Mouse (Mus musculus): ENCODE data around the gene Nr4a2.

Gene Nr4a2

DNA sequence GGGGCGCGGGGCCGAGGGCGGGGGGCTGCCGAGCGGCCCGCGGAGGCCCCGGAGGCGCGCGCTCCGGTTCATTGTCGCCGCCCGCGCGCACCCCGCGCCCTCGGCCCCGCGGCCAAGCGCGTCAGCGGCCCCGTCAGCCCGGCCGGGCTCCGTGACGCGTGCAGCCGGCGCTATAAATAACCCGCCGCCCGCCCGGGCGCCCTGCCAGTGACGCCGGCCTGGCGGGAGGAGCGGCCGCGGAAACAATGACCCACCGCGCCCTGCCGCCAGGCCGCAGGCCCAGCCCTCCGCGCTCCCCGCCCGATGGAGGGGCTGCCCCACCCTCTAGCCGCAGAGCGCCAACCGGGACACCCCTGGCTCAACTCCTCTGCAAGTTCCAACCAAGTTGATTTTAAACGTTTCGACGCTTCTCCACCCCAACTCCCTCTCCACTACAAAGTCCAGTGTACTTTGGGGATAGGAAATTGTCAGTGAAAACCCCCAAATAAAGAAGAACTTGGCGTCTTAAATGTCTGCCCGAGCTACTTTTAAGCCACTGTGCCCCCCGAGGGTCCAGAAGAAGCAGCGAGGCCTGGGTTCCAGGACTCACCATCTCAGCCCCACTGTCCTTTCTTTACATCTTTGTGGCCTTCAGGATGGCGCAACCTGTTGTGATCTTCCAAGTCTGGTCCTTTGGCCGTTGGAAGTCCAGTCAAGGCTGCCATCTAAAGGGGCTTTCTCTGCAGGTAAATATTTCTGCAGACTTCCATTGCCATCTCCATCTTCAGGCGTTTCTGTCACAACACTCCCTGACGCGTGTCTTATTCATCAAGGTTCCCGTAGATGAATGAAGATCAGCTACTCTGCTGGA, at the start of gene Nr4a2:
TSS of gene Nr4a2 (minus strand) at position 13 of the 850 bp plus-strand sequence.
- peak; percentile 49 for DNase-seq (ENCODE audit: low spot score)

DNA sequence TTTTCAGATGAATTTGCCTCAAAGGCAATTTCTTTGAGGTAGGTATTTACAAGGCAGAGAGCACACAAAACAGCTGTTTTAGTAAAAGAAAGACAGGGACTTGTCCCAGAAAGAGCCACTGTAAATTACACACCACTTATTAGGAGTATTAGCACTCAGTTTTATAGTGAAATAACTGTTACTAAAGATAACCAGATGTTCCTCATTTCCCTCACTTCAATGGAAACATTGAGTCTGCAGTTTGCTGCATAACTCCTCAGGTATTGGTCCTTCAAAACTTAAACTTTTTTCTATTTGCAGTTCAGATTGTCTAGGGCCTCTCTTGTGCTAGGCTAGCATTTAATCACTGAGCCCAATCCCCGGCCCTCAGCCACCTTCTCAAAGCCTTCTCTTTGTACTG, 41.6 kb upstream of the Nr4a2 start:
- DNase-seq (ENCODE audit: low spot score) = no peak

DNA sequence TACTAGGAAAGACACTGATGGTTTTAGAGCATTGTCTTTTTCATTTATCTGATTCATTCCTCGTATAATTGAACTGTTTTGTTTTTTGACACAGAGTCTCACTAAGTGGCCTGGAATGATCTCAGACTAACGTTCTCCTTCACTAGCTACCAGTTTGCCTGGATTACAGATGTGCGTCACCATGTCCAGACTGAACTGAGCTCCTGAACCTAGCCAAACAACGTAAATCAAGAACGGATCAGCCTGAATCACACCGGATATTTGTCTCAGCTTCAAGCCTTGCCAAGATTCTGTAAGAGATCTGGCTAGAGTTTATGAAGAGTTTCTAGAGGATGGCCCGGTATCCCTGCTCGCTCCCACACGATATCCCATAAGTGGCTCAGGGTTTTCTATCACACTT, 33.0 kb upstream of the Nr4a2 start:
- DNase-seq (ENCODE audit: low spot score) = no peak

DNA sequence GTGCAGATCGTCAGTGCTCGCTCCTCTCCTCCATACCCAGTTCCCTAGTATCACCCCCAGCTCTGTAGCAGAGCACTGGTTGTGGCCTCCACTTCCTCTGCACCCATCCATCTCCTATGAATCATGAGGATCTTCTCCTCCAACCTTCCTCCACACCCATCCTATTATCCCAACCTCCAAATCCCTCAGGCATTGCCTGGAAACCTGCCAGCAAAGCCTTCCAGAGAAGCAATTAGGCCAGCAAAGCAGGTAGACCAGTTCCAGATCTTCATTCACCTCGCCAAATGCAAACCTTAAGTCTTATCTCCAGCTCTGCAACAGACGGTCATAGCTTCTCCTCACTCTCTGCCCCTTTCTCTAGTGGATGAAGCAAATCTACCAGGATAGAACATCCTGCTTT, 26.0 kb upstream of the Nr4a2 start:
- no peak for DNase-seq (ENCODE audit: low spot score)

DNA sequence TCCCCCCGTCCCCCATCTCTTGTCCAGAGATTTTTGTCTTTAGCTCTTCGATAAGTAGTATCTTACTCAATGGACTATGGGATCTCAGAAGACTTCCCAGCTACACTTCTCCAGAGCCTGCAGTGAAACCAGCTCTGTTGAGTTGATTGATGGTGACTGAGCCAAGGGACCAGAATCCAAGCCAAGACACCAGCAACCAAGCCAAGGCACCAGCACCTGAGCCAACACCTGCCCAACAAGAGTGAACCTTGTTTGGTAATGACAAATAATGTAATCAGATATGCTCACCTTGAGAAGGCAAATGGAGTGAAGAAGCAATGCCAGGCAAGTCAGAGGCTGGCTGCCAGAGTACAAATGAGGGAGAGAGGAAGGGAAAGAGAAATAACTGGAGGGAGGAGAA, 24.4 kb upstream of the Nr4a2 start:
- no peak for DNase-seq (ENCODE audit: low spot score)

DNA sequence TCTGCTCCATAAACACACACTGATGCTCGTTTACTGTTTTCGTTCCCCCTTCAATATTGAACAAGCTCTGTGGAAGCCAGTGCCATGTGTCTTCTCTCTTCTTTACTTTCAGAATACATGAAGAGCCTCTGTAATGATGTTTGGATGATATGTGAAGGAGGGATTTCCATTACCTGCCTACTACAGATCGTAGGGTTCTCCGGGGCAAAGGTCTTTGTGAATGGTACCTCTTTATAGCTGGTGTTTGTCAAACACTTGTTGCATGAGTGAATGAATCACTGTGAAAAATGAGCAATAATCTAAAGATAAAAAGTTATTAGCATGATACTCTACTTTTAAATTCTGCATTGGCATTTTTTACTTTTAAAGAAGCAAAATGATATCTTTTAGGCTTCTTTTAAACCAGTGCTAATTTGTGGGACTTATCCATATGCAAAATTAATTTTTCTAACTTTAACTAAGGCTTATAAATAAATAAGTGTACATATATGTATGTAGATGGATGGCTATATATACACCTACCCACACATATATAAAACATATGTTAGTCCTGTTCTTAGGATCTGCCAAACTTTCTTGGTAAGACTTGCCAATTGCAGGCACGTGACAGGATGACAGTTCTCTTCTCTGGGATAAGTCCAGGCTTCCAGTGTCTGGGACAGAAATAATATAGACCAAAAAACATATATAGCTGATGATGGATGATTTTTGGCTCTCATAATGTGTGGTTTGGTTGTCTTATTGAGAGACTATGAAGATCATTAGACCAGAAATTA, 22.0 kb upstream of the Nr4a2 start:
- DNase-seq (ENCODE audit: low spot score) = no peak

DNA sequence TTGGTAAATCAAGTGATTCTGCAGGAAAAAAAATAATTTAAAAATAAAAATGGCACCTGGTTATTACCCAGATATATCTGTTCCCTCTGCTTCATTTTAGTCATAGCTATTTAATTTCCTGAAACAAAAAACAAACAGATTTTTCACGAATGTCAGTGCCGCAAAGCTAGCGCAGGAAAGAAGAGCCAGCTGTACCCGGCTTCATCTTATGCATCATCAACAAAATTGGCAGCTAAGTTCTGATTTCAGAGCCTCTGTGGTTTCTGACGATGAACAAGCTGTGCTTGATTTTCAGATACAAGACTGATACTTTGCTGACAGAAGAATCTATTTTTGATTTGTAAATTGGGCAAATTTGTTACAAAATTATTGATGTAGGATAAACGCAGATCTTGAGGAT, 14.8 kb upstream of the Nr4a2 start:
- no peak for DNase-seq (ENCODE audit: low spot score)

DNA sequence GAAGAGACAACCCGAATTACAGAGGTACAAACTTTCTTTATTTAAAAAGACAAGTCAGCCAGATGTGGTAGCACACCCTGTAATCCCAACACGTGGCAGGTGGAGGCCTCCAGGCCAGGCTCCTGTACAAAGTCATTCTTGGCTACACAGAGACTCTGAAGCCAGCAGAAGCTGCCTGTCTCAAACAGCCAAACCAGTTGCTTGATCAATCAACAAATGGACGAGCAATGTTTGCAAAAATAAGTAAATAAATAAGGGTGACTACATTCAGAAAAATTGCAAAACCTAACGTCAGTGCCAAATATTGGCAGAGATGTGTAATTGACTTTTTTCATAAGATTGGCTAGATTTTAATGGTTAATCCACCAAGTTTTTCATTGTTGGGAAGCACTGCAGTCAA, 3.7 kb upstream of the Nr4a2 start:
- no peak for DNase-seq (ENCODE audit: low spot score)

DNA sequence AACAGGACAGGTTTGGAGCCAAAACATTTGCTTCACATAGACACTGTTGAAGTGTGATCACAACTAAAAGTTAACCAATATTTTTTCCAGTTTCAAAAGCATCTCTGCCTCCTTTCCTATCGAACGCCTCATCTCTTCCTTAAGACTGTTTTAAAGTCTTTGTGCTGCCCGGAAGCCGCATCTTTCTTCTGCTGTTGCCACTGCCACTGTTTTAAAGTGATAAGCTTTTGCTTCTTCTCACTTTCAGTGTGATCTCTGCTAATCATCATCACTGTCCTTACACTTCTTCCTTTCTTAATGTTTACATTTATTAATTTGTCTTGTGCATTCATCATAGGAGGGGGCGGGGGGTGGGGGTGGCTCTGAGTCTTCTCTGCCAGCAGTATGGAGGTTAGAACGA, 2.1 kb upstream of the Nr4a2 start:
- DNase-seq (ENCODE audit: low spot score) = no peak

DNA sequence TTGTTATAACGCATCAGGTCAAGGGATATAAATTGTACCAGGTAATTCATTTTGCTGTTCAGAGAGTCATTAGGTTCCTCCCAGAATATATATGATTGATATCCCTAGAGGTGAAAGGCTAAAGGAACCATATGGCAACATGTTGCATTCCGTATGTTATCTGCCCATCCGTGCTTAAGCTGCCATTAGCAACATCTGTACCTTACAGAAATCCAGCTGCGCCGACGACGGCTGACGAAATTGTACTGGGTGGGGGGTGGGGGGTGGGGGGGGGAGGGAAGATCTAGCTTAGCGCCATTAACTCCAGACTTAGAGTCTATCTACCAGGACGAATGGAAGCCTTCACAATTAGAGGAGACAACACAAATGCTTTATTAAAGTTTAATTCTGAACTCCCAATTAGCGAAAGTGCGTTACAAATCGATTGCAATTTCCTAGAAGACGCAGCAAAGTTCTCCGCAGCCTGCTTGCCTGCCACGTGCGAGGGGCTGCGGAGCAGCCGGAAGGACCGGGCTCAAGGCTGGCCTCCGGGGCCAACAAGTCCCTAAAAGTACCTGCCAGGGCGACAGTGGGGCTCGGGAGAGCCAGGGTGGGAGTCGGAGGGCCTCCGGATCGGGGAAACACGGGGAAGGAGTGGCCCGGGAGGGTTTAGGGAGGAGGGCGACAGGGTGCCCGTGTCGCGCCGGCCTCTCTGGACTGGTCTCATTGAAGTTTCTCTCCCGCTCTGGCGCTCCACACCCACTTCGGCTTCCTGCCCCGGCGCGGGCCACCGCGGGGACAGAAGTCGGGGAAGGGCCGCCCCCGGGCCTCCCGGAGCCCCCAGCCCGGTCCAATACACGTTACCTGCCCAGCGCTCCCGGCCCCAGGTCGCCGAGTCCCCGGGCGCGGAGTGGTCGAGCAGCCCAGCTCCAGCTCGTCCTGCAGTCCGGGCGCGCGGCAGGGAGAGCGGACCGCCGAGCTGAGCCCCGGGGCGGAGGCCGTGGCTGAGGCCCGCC, 520 bp downstream of the Nr4a2 start:
- peak; percentile 43 for DNase-seq (ENCODE audit: low spot score)

DNA sequence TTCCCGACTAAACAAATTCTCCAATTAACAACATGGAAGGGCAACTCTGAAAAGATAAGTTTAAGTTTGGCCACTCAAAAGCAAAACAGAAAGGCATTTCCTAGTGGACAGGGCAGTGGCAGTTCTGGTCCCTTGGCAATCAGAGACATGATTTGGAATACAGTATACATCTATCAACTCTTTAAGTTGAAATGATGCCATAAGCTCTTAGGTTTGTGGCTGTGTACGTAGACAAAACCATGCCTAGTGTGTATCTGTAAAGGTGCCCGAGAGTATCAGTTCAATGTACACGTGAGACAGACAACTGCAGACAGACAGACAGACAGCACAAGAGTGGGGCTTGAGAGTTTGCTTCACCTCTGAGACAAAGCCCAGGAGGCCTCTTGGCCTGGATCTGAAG, 2.7 kb downstream of the Nr4a2 start:
- no peak for DNase-seq (ENCODE audit: low spot score)

DNA sequence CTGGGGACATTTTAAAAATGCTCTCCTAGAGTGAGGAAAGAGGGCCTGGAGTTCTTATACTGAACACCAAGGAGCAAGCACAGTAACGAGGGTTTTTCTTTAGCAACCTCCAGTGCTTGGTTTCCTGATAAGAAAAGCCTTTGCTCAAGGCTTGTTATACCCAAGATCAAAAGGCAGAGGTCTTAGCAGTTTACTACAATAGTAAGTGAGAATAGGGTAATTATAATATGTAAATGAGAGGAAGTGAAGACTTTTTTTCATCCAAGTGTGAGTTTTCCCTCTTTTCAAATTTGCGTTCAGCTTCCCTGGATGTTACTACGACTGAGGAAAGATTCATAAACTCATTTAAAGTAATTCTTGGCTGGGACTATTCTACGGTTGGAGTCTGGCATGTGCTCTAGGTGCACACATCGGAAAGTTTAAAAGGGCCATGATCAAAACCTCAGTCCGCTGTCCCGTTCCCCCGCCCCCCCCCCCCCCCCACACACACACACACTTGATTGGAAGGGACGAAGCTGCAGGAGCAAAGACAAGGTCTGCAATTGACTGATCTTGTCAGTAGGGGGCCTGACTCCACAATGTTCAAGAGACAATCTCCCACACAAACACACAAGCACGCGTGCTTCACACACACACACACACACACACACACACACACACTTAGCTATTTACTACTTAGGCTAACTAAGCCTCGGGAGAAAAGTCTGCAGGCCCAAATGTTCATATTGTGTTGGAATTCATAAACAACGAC, 6.4 kb downstream of the Nr4a2 start:
- DNase-seq (ENCODE audit: low spot score) = no peak

DNA sequence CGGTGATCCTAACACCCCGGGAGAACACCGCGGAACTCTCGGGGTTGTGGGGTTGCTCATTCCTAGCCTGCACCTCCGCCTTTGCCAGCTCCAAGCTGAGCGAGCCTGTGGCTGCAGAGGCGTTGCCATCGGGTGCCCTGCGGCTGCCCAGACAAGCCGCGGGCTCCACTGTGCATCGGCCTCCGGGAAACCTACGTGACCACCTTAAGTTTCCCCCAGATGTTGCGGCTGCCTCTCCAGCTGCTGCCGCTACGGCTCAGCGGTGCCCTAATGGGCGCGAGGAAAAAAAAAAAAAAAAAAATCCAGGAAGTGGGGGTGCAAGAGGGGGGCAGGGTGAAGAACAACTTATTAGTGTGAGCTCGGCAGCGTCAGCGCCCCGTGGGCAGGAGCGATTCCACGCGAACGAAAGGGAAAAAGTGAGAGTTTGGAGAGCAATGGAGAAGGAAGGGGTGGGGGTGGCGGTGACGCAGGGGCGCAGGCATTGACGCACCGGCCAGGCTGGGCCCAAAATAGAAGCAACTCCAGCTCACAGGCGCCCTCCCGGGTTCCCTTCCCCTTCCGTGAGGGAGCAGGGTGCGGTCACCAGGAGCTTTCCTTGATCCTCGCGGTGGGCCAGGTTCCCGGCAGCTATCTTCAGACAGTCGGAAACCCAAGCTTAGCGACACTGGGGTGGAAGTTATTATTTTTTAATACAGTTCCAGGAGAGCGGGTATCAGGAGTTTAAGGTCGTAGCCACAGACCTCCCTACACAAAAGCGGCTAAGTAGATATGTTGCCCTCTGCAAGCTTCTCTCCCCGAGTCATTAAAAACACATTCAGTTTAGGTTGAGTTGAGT, 7.2 kb downstream of the Nr4a2 start:
- no peak for DNase-seq (ENCODE audit: low spot score)

DNA sequence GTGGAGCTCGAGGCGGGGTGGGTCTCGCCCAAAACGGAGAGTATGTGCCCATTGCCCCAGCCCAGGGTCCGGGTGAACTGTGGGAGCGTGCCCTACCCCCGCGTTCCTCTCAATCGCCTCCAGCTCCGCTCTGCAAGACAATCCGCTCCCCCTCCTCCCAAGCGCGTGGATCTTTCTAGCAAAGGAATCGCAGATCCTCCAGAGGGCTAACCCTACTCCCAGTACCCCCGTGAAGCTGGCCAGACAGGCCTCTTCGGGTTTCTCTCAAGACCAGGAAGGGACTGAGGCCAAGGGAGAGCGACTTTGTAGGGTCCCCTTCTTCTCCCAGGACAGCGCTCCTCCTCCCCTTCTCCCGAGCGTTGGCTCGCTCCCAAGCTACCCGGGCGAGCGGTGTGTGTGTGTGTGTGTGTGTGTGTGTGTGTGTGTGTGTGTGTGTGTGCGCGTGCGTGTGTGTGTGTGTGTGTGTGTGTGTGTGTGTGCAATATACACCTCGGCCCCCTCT, 7.9 kb downstream of the Nr4a2 start:
- no peak for DNase-seq (ENCODE audit: low spot score)

DNA sequence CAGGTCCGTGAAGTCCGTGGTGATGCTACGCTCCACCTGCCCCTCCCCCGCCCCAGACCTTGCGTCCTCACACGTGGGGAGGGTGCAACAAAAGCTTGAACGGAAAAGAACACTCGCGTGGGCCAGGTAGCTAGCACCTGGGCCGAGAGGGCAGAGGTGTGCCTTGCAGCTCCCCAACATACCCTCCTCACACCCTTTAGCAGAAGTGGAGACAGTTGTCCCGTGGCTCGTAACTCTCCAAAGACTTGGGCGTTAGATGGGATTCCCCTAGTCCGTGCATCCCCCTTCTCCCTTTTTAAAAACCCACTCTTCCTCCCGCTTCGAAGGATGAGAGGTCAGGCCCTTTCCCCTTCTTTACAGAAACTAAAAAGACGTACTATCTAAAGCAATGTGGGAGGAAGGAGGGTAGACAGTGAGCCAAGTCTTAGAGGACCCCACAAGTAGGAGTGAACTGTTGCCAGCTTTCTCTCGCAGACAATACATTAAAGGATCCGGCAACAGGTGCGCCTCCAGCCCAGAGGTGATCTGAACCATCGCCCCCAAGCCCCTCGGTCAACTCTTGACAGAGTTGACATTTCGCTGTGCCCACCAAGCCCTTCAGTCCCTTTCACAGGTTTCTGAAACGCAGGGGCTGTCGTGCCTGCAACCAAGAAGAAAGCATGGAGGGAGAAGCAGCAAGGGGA, 8.5 kb downstream of the Nr4a2 start:
- DNase-seq (ENCODE audit: low spot score) = no peak

DNA sequence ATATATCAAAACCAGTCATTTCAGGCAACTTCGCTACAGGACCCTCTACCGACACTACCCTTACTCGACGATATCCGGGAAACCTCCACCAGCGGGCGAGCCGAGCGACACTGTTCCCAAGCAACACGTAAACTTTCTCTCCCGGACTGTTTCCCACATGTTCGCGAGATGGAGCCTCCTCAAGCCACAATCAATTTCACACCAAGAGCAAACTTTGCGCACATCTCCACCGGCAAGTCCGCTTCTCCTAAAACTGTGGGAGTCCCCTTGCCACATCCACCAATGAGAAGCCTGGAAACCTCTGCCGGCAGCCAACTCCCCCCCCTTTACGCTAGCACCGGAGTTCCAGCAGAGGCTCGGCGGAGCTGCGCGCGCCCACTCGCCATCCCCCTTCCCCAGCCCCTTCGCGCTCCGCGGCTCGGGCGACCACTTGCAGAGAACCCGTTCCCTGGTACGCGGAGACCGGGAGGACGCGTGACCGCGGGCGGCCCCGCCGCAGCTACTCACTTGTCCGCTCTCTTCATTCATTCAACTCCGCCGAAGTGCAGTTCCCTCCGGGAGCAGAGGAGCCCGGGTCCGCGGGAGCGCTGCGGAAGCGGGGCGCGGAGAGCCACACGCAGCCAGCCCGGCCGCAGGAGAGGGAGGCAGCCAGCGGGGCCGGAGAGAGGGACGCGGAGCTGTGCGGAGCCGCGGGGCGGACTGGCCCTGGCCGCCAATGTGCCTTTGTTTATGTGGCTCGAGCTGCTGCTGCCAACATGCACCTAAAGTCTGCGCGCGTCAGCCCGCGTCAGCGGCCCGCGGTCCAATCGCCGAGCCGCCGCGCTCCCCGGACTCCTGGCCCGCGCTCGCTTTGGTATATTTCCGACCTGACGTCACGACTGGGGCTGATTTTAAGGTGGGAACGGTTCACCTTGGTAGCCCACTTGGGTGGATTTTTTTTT, 9.3 kb downstream of the Nr4a2 start:
- DNase-seq (ENCODE audit: low spot score) = peak; percentile 55

DNA sequence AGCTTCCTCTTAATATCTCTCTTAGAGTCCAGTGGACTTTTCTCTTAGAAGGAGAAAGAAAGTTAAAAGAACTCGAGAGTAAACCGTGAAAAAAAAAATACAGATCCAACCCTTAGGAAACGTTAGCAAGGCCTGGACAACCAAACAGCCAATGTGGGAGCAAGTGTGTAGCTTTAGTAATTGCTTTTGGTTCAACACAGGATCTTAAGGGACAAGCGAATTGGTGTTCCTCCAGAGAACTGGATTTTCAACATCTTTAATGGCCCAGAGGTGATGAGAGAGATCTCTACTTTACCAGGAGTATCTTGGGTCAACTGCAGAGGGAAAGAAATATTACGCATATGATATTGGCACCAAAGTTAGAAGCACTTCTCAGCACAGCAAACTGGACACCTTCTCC, 10.4 kb downstream of the Nr4a2 start:
- DNase-seq (ENCODE audit: low spot score) = no peak

DNA sequence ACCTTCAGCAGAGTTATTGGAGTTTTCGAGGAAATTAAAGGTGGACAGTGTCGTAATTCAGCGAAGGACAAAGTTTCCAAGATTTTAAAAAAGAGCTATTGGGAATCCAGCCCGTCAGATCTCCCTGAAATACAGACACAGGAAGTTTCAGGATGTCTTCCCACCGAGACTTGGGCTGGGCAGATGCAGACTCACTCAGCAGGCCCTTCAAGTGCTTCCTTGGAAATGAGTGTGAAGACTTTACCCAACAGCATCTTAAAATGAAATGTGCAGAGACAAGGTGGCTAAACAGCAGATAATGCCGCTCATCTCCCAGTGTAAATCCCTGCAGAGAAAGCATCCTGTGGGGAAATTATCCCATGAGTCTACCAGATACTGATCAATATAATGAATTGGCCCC, 10.9 kb downstream of the Nr4a2 start:
- no peak for DNase-seq (ENCODE audit: low spot score)
